Mouse (Mus musculus) hindbrain, embryonic 11.5 days (tissue): ENCODE results near the gene Erich6. TPM values are rescaled to one million over a fixed set of nuclear protein-coding genes. Genes with fewer than 3 reads are reported as not detected.

Source experiments
- ATAC-seq: fragments of 200-750 bp; cut with Nextera tagmentation; 2 replicates; pipeline ENCODE4 v1.8.0; 2017; ENCODE audit warnings: mild to moderate bottlenecking, moderate TSS enrichment, moderate library complexity; ENCODE audit not compliant: low FRiP score
- DNase-seq: peaks from one replicate; pipeline ENCODE4 v3.0.0-alpha.2; 2015; ENCODE audit warnings: low spot score
- H3K27ac ChIP-seq: fragments of 300-500 bp; sonication (generic); 2 replicates; pipeline ENCODE4 v1.5.1; 2014; ENCODE audit warnings: mild to moderate bottlenecking, low read depth, low read length
- H3K27me3 ChIP-seq: fragments of 300-500 bp; sonication (generic); 2 replicates; pipeline ENCODE4 v1.6.1; 2014; ENCODE audit warnings: mild to moderate bottlenecking, low read length, moderate library complexity, mixed read lengths; ENCODE audit not compliant: control insufficient read depth, insufficient read depth
- H3K36me3 ChIP-seq: fragments of 300-500 bp; sonication (generic); 2 replicates; pipeline ENCODE4 v1.6.1; 2014; ENCODE audit warnings: mild to moderate bottlenecking, low read length, moderate library complexity, mixed read lengths; ENCODE audit not compliant: control insufficient read depth, insufficient read depth
- H3K4me1 ChIP-seq: fragments of 300-500 bp; sonication (generic); replicated peaks from 2 replicates; pipeline ENCODE4 v1.6.1; 2014; ENCODE audit warnings: low read length, mixed read lengths; ENCODE audit not compliant: control insufficient read depth, insufficient read depth
- H3K4me2 ChIP-seq: fragments of 300-500 bp; sonication (generic); replicated peaks from 2 replicates; pipeline ENCODE4 v1.6.1; 2014; ENCODE audit warnings: mild to moderate bottlenecking, low read depth, low read length
- H3K4me3 ChIP-seq: fragments of 300-500 bp; sonication (generic); 2 replicates; pipeline ENCODE4 v1.5.1; 2014; ENCODE audit warnings: low read depth, low read length
- H3K9ac ChIP-seq: fragments of 300-500 bp; sonication (generic); 2 replicates; pipeline ENCODE4 v1.6.1; 2014; ENCODE audit warnings: low read depth, low read length
- H3K9me3 ChIP-seq: fragments of 300-500 bp; sonication (generic); 2 replicates; pipeline ENCODE4 v1.6.1; 2016; ENCODE audit warnings: low read length; ENCODE audit not compliant: control insufficient read depth
- WGBS: fragments of 180-500 bp; shearing (Covaris S2); extraction: QIAGEN DNeasy Blood & Tissue Kit; methylation state at CpG from one replicate; pipeline ENCODE4 v1.1.7; 2014; 5-methylcytosine and 5-hydroxymethylcytosine counted together
- polyA plus RNA-seq: library from polyadenylated mRNA; unstranded; fragments of >200 nt; fragmentation: Nextera tagmentation; extraction: Ambion mirVana; gene quantifications from 2 replicates; pipeline ENCODE4 v1.2.1, GENCODE M21; 2014

The Erich6 gene
- polyA plus RNA-seq, 1 experiment from 2014 or later, result 0.12 TPM

DNA sequence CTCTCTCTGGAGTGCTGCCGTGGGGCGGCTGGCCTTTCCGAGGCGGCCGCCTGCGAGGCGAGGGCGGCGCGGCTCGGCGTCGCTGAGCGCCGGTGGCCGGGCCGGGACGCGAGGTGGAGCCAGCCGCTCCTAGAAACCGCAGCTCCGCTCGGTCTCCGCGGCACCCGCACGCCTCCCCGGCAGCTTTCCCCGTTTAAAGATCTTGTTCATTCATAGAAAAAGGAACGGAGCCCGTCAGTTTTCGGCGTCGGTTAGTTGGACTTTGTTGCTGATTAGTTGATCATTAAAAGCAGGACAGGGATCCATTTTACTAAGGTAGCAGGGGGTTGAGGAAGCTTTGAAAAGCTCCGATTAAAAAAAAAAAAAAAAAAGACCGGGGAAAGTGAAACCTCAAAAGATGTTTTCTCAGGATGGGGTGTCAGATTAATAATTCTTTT, 59.9 kb downstream of the Erich6 start:
- ATAC-seq (peak; percentile 71), DNase-seq (peak; percentile 73)
- no peaks in the 10 kb centered on the region for H3K36me3 ChIP-seq
- no peaks in the 10 kb centered on the region for H3K27me3 ChIP-seq
- H3K4me1 ChIP-seq, result no peaks in the 10 kb centered on the region
- peak overlapping the region; percentile 94 for H3K4me3 ChIP-seq
- peak overlapping the region; percentile 45 for H3K4me2 ChIP-seq
- WGBS, result under 1% methylated on average over 24 of the region's 36 CpGs
- peak overlapping the region; percentile 99 for H3K9ac ChIP-seq
- H3K9me3 ChIP-seq, result no peaks in the 10 kb centered on the region
- H3K27ac ChIP-seq, result peak overlapping the region; percentile 99

DNA sequence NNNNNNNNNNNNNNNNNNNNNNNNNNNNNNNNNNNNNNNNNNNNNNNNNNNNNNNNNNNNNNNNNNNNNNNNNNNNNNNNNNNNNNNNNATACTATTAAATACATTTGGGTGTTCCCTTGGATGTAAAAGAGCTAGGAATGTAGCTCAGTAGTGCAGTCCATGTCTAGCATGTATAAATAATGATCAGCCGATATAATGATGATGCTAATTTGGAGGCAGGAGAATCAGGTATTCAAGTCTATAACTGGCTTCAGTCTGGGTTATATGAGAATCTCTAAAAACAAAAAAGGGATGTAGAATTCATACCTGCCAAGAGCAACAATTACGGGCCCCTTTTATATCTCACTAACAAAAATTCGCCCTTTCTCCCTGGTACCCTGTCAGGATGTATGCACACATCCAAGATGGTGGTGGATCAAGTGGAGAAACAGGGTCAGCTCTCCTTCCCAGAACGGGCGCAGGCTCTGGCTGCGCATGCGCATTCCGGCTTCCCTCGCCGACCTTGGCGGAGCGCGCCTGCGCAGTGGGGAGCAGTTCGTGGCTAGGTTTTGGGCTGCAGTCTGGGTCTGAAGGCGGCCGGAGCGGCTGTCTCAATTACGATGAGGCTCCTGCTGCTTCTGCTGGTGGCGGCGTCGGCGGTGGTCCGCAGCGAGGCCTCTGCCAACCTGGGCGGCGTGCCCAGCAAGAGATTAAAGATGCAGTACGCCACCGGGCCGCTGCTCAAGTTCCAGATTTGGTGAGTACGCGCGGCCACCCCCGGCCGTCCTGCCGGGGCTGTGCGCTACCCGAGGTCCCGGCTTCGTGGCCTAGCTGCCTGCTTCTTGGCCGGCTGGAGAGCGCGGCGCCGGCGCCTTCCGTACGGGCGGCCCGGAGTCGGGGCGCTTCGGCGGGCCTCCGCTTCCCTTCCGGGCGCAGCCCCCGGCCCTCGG, 60.6 kb downstream of the Erich6 start, which contains the start of gene Selenot:
Gene Selenot, plus strand, starts transcription at position 500 of the 930 bp plus-strand sequence.
- peak within 1 kb of the TSS; percentile 99 for H3K9ac ChIP-seq
- H3K4me2 ChIP-seq, result peak within 1 kb of the TSS; percentile 45
- peak within 1 kb of the TSS; percentile 94 for H3K4me3 ChIP-seq
- no peaks in the 10 kb centered on the region for H3K27me3 ChIP-seq
- DNase-seq (peak; percentile 99), ATAC-seq (peak; percentile 94)
- H3K36me3 ChIP-seq, result no peaks in the 10 kb centered on the region
- 3% methylated on average over 31 of the region's 59 CpGs for WGBS
- H3K4me1 ChIP-seq, result no peaks in the 10 kb centered on the region
- no peaks in the 10 kb centered on the region for H3K9me3 ChIP-seq
- peak within 1 kb of the TSS; percentile 99 for H3K27ac ChIP-seq

DNA sequence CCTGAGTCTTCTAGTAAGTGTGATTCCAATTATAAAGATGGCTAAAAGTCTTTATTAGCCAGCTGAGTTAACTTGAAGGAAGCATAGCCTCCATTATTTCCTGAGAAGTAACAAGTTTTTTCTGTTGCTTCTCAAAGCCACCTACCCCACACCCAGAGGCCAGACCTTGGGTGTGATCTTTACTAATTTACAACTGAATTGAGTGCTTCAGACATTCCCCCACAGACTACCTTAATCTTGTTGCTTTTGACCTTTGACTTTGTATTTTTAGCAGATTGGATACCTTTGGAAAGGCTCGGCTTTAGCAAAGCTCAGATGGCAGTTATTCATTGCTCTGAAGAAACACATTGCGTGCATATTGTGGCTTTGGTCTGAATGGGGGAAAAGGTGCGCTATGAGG, 66.2 kb downstream of the Erich6 start:
- Histone ChIP-seq H3K27me3 (no peaks in the 10 kb centered on the region), H3K36me3 (no peaks in the 10 kb centered on the region), H3K27ac (no peak overlapping the region), H3K9me3 (no peaks in the 10 kb centered on the region), H3K4me1 (no peaks in the 10 kb centered on the region), H3K4me3 (no peak overlapping the region), H3K4me2 (no peak overlapping the region), H3K9ac (no peak overlapping the region)
- ATAC-seq, result no peak
- 88% methylated on average over 3 of the region's 3 CpGs for WGBS
- DNase-seq, result no peak

Other genes with a start within 250 kb of the Erich6 start
- gene Tsc22d2, start 222.5 kb downstream of the Erich6 start, polyA plus RNA-seq, result 11.6 and 14.8 TPM in 2 replicates
- gene Eif2a, start 111.4 kb downstream of the Erich6 start, polyA plus RNA-seq, result 65.1 and 68.5 TPM in 2 replicates
- 149 and 153 TPM in 2 replicates for gene Serp1, start 111.3 kb downstream of the Erich6 start, polyA plus RNA-seq
- 29.6 and 32.5 TPM in 2 replicates for gene Selenot, start 60.6 kb downstream of the Erich6 start, polyA plus RNA-seq
- gene Siah2, start 55.2 kb upstream of the Erich6 start, polyA plus RNA-seq, result 4.9 and 6.8 TPM in 2 replicates
- gene Mindy4b-ps, start 185.1 kb upstream of the Erich6 start, polyA plus RNA-seq, result not detected in 2 replicates
- 1.9 and 2.3 TPM in 2 replicates for gene Clrn1, start 248.1 kb upstream of the Erich6 start, polyA plus RNA-seq